Mouse (Mus musculus) megakaryocyte, embryonic 14.5 days (primary cell): ENCODE measurements around the gene Sel1l3.

Experiments
- FLI1 ChIP-seq: IDR thresholded peaks from 2 replicates; pipeline ENCODE4 v1.6.1; 2012; ENCODE audit warnings: low read length, inconsistent platforms, mixed read lengths
- GATA1 ChIP-seq: IDR thresholded peaks from 3 replicates; pipeline ENCODE4 v1.6.1; 2012; ENCODE audit warnings: mixed read lengths, low read length, inconsistent platforms, borderline replicate concordance

DNA sequence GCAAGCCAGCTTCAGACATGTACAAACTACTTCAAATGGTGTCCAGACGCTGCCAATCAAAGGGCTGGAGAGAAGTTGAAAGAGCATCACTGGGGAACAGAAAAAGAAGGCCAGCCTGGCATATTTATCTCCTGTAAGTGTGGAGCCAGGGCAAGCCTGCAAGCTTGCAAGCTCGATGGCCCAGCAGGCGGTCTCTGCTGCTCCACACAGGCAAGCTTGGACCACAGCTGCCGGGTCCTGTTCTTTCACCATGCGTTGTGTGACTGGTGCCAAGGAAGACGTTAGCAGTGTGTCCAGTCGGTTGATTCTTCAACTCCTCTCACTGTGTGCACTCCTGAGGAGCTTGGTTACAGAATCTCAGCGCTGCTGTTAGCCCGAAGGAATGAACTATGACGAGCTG, 12.9 kb downstream of the Sel1l3 start:
- TF ChIP-seq GATA1 (no peak), FLI1 (no peak)
